Mouse (Mus musculus) testis, adult 2 months (tissue): ENCODE results near the gene Pafah2. TPM values are rescaled to one million over a fixed set of nuclear protein-coding genes. Genes with fewer than 3 reads are reported as not detected.
A peak's percentile ranks its signal among the peaks of the same experiment; 100 is the strongest.

ENCODE experiments used
- H3K27ac ChIP-seq: fragments of 200-500 bp; 2 replicates; pipeline ENCODE4 v1.5.1; 2012; ENCODE audit warnings: low read depth, low read length; ENCODE audit not compliant: control insufficient read depth, insufficient read depth
- H3K27me3 ChIP-seq: fragments of 200-500 bp; 2 replicates; pipeline ENCODE4 v1.6.1; 2012; ENCODE audit warnings: mild to moderate bottlenecking, low read length, moderate library complexity; ENCODE audit not compliant: control insufficient read depth, insufficient read depth
- H3K36me3 ChIP-seq: fragments of 200-500 bp; 2 replicates; pipeline ENCODE4 v1.6.1; 2012; ENCODE audit warnings: mild to moderate bottlenecking, low read length; ENCODE audit not compliant: control insufficient read depth, insufficient read depth
- H3K4me1 ChIP-seq: fragments of 200-500 bp; 2 replicates; pipeline ENCODE4 v1.6.1; 2012; ENCODE audit warnings: low read length; ENCODE audit not compliant: control insufficient read depth, insufficient read depth
- H3K4me3 ChIP-seq: fragments of 200-500 bp; 2 replicates; pipeline ENCODE4 v1.5.1; 2012; ENCODE audit warnings: low read depth, mild to moderate bottlenecking, low read length, moderate library complexity, mixed read lengths; ENCODE audit not compliant: control insufficient read depth
- CTCF ChIP-seq: fragments of 200-500 bp; IDR thresholded peaks from 2 replicates; pipeline ENCODE4 v1.5.1; 2012; ENCODE audit warnings: low read depth, mild to moderate bottlenecking, inconsistent platforms, low read length, moderate library complexity; ENCODE audit not compliant: control insufficient read depth, insufficient read depth, insufficient replicate concordance
- POLR2A ChIP-seq: fragments of 200-500 bp; IDR thresholded peaks from 2 replicates; pipeline ENCODE4 v1.6.1; 2012; ENCODE audit warnings: low read depth, mild to moderate bottlenecking, inconsistent platforms, low read length, moderate library complexity; ENCODE audit not compliant: control insufficient read depth
- polyA plus RNA-seq: library from polyadenylated mRNA; depleted of rRNA; stranded (reverse); fragments of >200 nt; gene quantifications from 2 replicates; pipeline ENCODE4 v1.2.3, GENCODE M21; 2012

Pafah2 gene
- polyA plus RNA-seq, 1 experiment, result 37.2 TPM

GRCm38 (mm10) chr4:134430381-134431004 is 34.4 kb downstream of the Pafah2 start:
- no peaks in the 10 kb centered on the region for H3K36me3 ChIP-seq
- no peak overlapping the region for H3K4me3 ChIP-seq
- peaks cover 4% of the 10 kb centered on the region; the same call in 1 of the 2 replicates for H3K4me1 ChIP-seq
- no peaks in the 10 kb centered on the region for H3K27me3 ChIP-seq
- H3K27ac ChIP-seq, result no peak overlapping the region
- TF ChIP-seq POLR2A (no peak), CTCF (no peak)

DNA sequence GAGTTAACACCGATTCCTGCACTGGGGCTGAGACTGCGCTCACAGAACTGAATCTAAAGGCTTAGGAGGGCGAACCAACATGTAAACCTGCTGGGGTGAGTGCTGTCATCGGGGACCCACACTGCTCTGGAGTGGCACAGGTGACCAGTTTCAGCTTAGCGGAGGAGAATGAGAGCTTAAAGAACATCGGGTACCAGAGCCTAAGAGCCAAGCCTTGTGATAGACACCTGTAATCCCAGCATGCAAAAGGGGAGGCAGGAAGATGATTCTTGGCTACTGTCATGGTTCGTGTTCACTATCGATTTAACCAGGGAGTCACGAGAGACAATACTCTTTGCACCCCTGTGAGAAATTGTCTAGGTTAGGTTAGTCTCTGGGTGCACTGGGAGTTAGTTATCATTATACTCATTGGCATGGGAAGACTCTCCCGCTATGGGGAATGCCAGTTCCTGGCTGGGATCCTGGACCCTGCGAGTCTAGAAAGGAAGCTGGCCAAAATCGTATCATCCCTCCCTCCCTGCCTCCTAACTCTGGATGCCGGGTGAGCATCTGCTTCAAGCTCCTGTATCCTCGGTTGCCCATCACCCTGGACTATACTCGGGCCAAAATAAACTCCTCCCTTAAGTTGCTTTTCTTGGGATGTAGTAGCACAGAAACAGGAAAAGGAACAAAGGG is 36.7 kb downstream of the Pafah2 start:
- Histone ChIP-seq H3K27ac (no peak overlapping the region), H3K4me3 (no peak overlapping the region), H3K4me1 (peaks cover 6% of the 10 kb centered on the region), H3K36me3 (no peaks in the 10 kb centered on the region), H3K27me3 (no peaks in the 10 kb centered on the region)
- no peak for TF ChIP-seq CTCF
- no peak for TF ChIP-seq POLR2A

GRCm38 (mm10) chr4:134436185-134436584 is 40.1 kb downstream of the Pafah2 start:
- no peaks in the 10 kb centered on the region for H3K36me3 ChIP-seq
- H3K27ac ChIP-seq, result no peak overlapping the region
- no peaks in the 10 kb centered on the region for H3K27me3 ChIP-seq
- no peak overlapping the region for H3K4me3 ChIP-seq
- TF ChIP-seq POLR2A (no peak), CTCF (no peak)
- peaks cover 2% of the 10 kb centered on the region for H3K4me1 ChIP-seq

GRCm38 (mm10) chr4:134436659-134437058 is 40.5 kb downstream of the Pafah2 start:
- no peak for TF ChIP-seq POLR2A
- TF ChIP-seq CTCF, result no peak
- Histone ChIP-seq H3K27me3 (no peaks in the 10 kb centered on the region), H3K36me3 (no peaks in the 10 kb centered on the region), H3K4me3 (peak overlapping the region; percentile 69), H3K4me1 (peaks cover 2% of the 10 kb centered on the region), H3K27ac (no peak overlapping the region)

DNA sequence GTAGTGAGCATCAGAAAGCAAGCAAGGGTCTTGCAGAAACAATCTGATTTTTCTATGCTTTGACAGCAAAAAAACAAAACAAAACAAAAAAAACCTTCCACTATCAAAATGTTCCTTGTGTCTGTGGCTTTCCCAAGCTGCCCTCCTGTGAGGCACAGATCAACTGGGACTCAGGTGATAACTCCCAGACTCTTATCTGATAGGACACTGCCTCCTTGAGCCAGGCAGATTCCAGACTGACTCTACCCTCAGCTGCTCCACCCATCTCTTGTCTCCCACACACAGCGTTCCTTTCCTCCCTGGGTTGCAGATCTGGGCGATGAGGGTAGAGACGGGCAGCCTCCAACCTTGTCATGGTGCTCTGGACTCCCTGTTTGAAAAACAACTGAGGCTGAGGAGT is 43.0 kb downstream of the Pafah2 start:
- H3K4me3 ChIP-seq, result no peak overlapping the region

GRCm38 (mm10) chr4:134439919-134440318 is 43.8 kb downstream of the Pafah2 start:
- Histone ChIP-seq H3K27me3 (no peaks in the 10 kb centered on the region), H3K27ac (no peak overlapping the region), H3K4me1 (peaks cover 2% of the 10 kb centered on the region), H3K36me3 (no peaks in the 10 kb centered on the region), H3K4me3 (no peak overlapping the region)
- no peak for TF ChIP-seq POLR2A

More for the DNA sequence above, 43.0 kb downstream of the Pafah2 start:
- no peak overlapping the region for H3K27ac ChIP-seq
- H3K27me3 ChIP-seq, result no peaks in the 10 kb centered on the region
- peaks cover 2% of the 10 kb centered on the region for H3K4me1 ChIP-seq
- no peaks in the 10 kb centered on the region for H3K36me3 ChIP-seq
- TF ChIP-seq POLR2A, result no peak
- no peak for TF ChIP-seq CTCF

DNA sequence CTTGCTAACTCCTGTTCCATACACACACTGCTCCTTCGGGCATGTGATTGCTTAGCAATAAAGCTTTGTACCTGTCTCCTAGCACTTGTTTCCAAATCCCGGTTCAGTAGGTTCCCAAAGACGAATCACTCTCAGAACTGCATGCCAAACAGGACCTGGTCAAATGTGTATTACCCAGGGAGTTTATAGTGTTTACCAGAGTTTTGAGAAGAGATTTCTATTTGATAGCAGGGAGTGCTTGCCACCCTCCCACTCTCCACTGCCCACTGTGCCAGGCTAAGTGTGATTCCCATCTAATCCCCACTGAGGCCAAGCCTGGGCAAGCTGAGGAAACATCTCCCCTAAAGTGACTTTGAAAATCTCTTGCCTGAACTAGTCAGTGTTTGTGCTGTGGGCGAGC is 46.1 kb downstream of the Pafah2 start:
- Histone ChIP-seq H3K4me3 (no peak overlapping the region), H3K27ac (no peak overlapping the region), H3K36me3 (no peaks in the 10 kb centered on the region), H3K4me1 (peaks cover 10% of the 10 kb centered on the region), H3K27me3 (no peaks in the 10 kb centered on the region)
- TF ChIP-seq CTCF (no peak), POLR2A (no peak)

DNA sequence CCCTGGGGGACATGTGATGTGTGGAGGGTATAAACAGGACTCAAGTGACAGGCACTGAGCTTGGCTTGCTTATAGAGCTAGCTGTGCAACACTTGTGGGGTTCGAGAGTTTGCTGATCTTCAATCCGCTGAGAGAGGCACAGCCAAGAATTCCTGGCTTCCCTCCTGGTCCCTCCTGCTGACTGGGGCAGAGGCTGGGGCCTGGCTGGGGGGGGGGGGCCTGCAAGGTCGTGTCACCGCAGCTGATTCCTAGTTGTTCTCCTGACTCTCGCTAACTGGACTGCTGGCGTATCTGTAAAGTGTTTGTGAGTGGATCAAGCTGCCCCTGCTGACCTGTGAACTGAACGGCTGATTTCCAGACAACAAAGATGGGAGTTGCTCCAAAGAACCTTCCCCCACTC is 47.5 kb downstream of the Pafah2 start:
- no peak overlapping the region for H3K27ac ChIP-seq

More for the DNA sequence above, 47.5 kb downstream of the Pafah2 start:
- H3K27me3 ChIP-seq, result no peaks in the 10 kb centered on the region
- H3K4me1 ChIP-seq, result peaks cover 20% of the 10 kb centered on the region
- H3K36me3 ChIP-seq, result no peaks in the 10 kb centered on the region
- H3K4me3 ChIP-seq, result no peak overlapping the region
- no peak for TF ChIP-seq POLR2A
- no peak for TF ChIP-seq CTCF
